Mouse (Mus musculus): ENCODE measurements around the gene Kif1c. TPM values are rescaled to one million over a fixed set of nuclear protein-coding genes. Genes with fewer than 3 reads are reported as not detected.
"Not testable (repeated sequence)": the region's sequence is repeated elsewhere in the genome, so short reads cannot be mapped to it uniquely, and the experiment has no call there.

Gene Kif1c
- polyA plus RNA-seq, 1 experiment = 87.1 TPM

DNA sequence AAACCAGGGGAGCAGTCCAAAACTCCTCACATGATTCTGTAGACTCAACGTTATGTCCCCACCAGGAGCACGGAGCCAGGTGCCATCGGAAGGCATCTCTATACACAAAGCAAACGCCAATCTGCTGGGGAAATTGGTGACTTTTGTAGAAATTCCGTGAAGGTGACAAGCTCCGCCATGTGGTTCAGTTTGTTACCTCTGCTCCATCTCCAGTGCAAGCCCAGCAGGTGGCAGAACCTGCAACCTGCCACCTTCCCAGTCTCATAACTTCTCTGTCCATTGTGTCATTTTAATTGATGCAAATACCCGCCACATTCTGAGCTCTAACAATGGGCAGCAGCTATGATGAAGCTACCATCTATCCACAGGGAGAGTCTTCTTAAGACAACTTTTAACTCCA lies 54.6 kb downstream of the Kif1c start:
- H3K4me3 ChIP-seq (ENCODE audit: low read depth, low read length) = no peak overlapping the region
- 21% methylated on average over 7 of the region's 7 CpGs for WGBS
- H3K27ac ChIP-seq (ENCODE audit: insufficient read depth, low read depth, low read length) = peak overlapping the region; percentile 72
- TF ChIP-seq CTCF (IDR thresholded peaks at IDR 0.05; ENCODE audit: extremely low read depth, insufficient read length, insufficient replicate concordance, low read depth, low read length) = peak; percentile 58; the same call in 1 of the 2 replicates
- TF ChIP-seq POLR2A (IDR thresholded peaks at IDR 0.05; ENCODE audit: low read depth, low read length) = no peak
- no peaks in the 10 kb centered on the region for H3K36me3 ChIP-seq (ENCODE audit: control insufficient read depth, insufficient read depth, low read length)
- no peaks in the 10 kb centered on the region for H3K27me3 ChIP-seq (ENCODE audit: control insufficient read depth, insufficient read depth, low read length)
- H3K4me1 ChIP-seq (ENCODE audit: control insufficient read depth, insufficient read depth, insufficient read length, low read length) = peaks cover 10% of the 10 kb centered on the region

DNA sequence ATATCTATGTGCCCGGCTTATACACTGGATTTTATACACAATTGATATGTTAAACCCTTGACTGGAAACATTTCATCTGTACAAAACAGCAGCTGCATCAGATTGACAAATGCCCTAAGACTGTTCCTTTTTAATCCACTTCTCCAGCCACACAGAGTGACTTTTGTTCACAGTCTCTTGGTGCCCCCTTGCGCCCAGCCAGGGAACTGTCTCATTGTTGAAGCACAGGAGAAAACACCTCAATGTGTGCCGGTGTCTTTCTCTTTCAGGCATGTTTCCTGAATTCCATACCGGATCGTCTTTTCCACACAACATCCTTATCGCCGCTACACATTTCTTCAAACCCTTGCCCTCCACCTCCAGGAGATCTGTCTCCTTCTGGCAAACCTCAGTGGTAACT lies 55.3 kb downstream of the Kif1c start:
- Histone ChIP-seq H3K27ac (ENCODE audit: insufficient read depth, low read depth, low read length) (no peak overlapping the region), H3K36me3 (ENCODE audit: control insufficient read depth, insufficient read depth, low read length) (no peaks in the 10 kb centered on the region), H3K27me3 (ENCODE audit: control insufficient read depth, insufficient read depth, low read length) (no peaks in the 10 kb centered on the region), H3K4me1 (ENCODE audit: control insufficient read depth, insufficient read depth, insufficient read length, low read length) (peaks cover 10% of the 10 kb centered on the region), H3K4me3 (ENCODE audit: low read depth, low read length) (no peak overlapping the region)
- TF ChIP-seq POLR2A (IDR thresholded peaks at IDR 0.05; ENCODE audit: low read depth, low read length) (no peak), CTCF (IDR thresholded peaks at IDR 0.05; ENCODE audit: extremely low read depth, insufficient read length, insufficient replicate concordance, low read depth, low read length) (peak; percentile 91; the same call in 1 of the 2 replicates)
- 3% methylated on average over 7 of the region's 7 CpGs for WGBS

DNA sequence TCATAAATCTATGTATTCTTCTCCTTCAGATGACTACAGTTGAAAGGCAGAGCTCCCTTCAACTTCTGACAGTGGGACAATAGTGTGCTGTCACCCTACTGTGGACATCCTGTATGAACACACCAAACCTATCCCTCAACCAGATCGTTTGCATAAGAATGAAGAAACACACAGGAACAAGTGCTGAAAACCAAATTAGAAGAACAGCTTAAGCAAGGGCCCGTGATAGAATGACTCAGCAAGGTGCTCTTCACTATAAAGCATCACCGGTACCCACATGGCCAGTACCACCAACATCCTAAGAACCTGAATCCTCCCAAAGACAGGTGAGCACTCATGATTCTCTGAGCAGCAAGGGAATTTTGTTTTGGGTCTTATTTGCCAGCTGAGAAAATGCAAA lies 60.1 kb downstream of the Kif1c start:
- H3K4me3 ChIP-seq (ENCODE audit: low read depth, low read length); H3K27ac ChIP-seq (ENCODE audit: insufficient read depth, low read depth, low read length); H3K36me3 ChIP-seq (ENCODE audit: control insufficient read depth, insufficient read depth, low read length); H3K4me1 ChIP-seq (ENCODE audit: control insufficient read depth, insufficient read depth, insufficient read length, low read length); H3K27me3 ChIP-seq (ENCODE audit: control insufficient read depth, insufficient read depth, low read length): not testable (repeated sequence)
- WGBS = 65% methylated on average over 3 of the region's 3 CpGs

DNA sequence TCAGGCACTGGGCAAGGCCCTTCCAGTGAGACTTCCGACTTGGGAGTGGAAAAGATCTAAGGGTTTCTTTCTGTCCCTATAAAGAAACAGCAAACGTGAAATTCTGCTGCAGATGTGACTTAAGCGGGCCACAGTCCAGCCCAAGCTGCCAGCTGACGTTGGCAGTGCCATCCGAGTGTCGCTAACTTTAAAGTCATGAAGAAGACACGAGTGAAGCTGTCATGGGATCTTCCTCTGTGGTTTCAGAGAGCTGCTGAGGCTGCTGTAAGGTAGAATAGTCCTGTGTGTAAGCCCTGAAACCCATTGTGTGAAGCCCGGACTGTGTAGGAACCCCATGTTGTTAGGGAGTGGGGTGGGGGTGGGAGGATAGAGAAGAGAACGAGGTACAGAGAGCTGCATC lies 62.3 kb downstream of the Kif1c start:
- Histone ChIP-seq H3K4me1 (ENCODE audit: control insufficient read depth, insufficient read depth, insufficient read length, low read length) (peaks cover 6% of the 10 kb centered on the region; the same call in 1 of the 2 replicates), H3K4me3 (ENCODE audit: low read depth, low read length) (no peak overlapping the region), H3K27ac (ENCODE audit: insufficient read depth, low read depth, low read length) (no peak overlapping the region), H3K36me3 (ENCODE audit: control insufficient read depth, insufficient read depth, low read length) (no peaks in the 10 kb centered on the region; the same call in 1 of the 2 replicates), H3K27me3 (ENCODE audit: control insufficient read depth, insufficient read depth, low read length) (no peaks in the 10 kb centered on the region)
- 84% methylated on average over 9 of the region's 9 CpGs for WGBS
- no peak for TF ChIP-seq CTCF (IDR thresholded peaks at IDR 0.05; ENCODE audit: extremely low read depth, insufficient read length, insufficient replicate concordance, low read depth, low read length)
- TF ChIP-seq POLR2A (IDR thresholded peaks at IDR 0.05; ENCODE audit: low read depth, low read length) = no peak

DNA sequence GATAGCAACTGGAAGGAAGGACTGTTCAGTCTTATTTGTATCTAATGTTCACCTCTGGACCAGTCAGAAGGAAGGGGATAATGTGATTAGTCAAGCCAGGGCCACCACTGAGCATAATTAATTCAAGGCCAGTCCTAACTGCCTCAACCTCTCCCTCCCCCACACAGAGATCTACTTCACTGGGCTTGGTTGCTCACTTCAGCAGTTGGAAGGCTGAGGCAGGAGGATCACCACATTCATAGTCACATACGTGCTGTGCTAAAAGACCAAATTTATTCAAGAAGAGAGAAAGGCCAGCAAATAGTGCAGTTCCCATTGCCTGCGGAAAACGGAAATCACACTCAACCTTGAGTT lies 63.2 kb downstream of the Kif1c start:
- H3K27me3 ChIP-seq (ENCODE audit: control insufficient read depth, insufficient read depth, low read length) = no peaks in the 10 kb centered on the region
- H3K27ac ChIP-seq (ENCODE audit: insufficient read depth, low read depth, low read length) = peak overlapping the region; percentile 65; the same call in 1 of the 2 replicates
- peaks cover 6% of the 10 kb centered on the region; the same call in 1 of the 2 replicates for H3K4me1 ChIP-seq (ENCODE audit: control insufficient read depth, insufficient read depth, insufficient read length, low read length)
- peak overlapping the region; percentile 82 for H3K4me3 ChIP-seq (ENCODE audit: low read depth, low read length)
- no peak for TF ChIP-seq POLR2A (IDR thresholded peaks at IDR 0.05; ENCODE audit: low read depth, low read length)
- no peak for TF ChIP-seq CTCF (IDR thresholded peaks at IDR 0.05; ENCODE audit: extremely low read depth, insufficient read length, insufficient replicate concordance, low read depth, low read length)
- H3K36me3 ChIP-seq (ENCODE audit: control insufficient read depth, insufficient read depth, low read length) = no peaks in the 10 kb centered on the region; the same call in 1 of the 2 replicates
- WGBS = 30% methylated on average over 3 of the region's 3 CpGs

DNA sequence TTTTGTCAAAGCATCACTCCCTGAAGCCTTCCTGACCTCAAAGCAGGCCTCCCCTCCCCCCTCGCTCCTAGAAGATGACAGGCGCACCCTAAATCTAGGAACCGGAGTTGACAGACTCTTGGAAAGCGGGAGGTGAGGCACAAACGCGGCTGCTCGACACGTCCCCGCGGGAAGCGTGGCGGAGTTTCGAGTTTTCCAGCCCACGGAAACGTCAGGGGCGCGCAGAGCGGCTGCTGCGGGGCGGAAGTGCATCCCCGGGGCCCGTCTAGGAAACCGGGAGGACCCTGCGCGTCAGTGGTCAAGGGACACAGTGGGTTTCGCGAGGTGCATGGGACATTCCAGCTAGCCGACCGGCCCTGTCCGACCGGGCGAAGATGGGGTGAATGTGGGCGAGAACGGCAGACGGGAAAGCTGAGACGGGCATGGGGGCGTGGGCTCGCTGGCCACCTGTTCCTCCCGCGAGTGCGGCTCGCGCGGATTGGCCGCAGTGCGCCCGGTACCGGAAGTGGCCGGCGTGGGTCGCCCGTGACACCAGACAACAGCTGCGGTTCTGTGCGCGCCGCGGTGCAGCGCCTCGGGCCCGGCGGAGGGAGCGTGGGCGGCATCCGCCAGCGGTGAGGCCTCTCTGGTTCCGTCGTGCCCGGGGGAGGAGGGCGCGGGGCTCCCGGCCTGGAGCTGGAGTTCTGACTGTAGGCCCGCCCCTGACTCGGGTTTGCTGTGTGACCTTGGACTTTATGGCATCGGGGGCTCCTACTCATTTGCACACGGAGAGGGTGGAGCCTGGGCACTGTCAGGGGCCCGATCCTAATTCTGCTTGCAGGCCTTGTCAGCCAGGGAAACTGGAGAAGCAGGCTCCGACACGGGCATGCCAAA lies 63.8 kb downstream of the Kif1c start, which contains the start of gene Zfp3:
Zfp3 (plus strand) TSS at position 274 of the 873 bp plus-strand sequence.
- Histone ChIP-seq H3K36me3 (ENCODE audit: control insufficient read depth, insufficient read depth, low read length) (no peaks in the 10 kb centered on the region; the same call in 1 of the 2 replicates), H3K4me3 (ENCODE audit: low read depth, low read length) (peak within 1 kb of the TSS; percentile 82), H3K27me3 (ENCODE audit: control insufficient read depth, insufficient read depth, low read length) (no peaks in the 10 kb centered on the region), H3K27ac (ENCODE audit: insufficient read depth, low read depth, low read length) (peak within 1 kb of the TSS; percentile 65), H3K4me1 (ENCODE audit: control insufficient read depth, insufficient read depth, insufficient read length, low read length) (peaks cover 6% of the 10 kb centered on the region; the same call in 1 of the 2 replicates)
- WGBS = under 1% methylated on average over 78 of the region's 78 CpGs
- TF ChIP-seq POLR2A (IDR thresholded peaks at IDR 0.05; ENCODE audit: low read depth, low read length) = 0 out of 2 replicates have a peak, but pooled peaks have one; percentile 10
- no peak for TF ChIP-seq CTCF (IDR thresholded peaks at IDR 0.05; ENCODE audit: extremely low read depth, insufficient read length, insufficient replicate concordance, low read depth, low read length)

DNA sequence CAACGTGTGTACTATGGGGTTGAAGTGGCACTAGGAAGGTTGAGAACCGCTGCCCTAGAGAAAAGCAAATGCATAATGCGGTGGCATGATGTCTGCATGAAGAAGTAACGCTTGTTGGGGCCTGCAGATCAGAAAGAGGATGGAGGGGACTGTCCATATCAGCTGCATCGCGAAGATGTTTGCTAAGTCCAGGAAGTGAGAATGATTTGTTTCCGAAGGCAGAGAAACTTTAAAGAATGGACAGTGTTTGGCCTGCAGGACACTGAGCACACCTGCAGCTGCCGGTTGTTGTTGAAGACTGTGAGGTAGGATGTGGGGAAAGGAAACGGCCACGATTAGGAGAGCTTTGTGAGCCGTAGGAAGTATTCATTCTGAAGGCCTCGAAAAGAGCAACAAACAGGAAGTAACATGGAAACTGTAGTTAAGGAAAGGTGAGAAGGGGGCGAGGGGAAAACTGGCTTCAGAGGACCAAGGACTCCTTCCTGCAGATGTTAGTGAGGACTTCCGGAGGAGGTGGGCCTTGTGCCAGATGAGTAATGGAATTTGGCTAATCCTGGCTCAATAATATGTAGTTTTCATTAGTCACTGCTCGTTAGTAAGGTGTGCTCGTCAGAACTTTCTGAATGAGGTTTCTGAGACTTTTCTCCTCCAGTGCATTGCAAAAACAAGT lies 65.6 kb downstream of the Kif1c start:
- peaks cover 2% of the 10 kb centered on the region; the same call in 1 of the 2 replicates for H3K36me3 ChIP-seq (ENCODE audit: control insufficient read depth, insufficient read depth, low read length)
- no peak overlapping the region for H3K4me3 ChIP-seq (ENCODE audit: low read depth, low read length)
- no peaks in the 10 kb centered on the region for H3K27me3 ChIP-seq (ENCODE audit: control insufficient read depth, insufficient read depth, low read length)
- TF ChIP-seq CTCF (IDR thresholded peaks at IDR 0.05; ENCODE audit: extremely low read depth, insufficient read length, insufficient replicate concordance, low read depth, low read length) = no peak
- no peak for TF ChIP-seq POLR2A (IDR thresholded peaks at IDR 0.05; ENCODE audit: low read depth, low read length)
- H3K27ac ChIP-seq (ENCODE audit: insufficient read depth, low read depth, low read length) = peak overlapping the region; percentile 32
- 52% methylated on average over 16 of the region's 16 CpGs for WGBS
- peaks cover 6% of the 10 kb centered on the region; the same call in 1 of the 2 replicates for H3K4me1 ChIP-seq (ENCODE audit: control insufficient read depth, insufficient read depth, insufficient read length, low read length)

Measured in small intestine, adult 2 months (tissue).